Mouse (Mus musculus): ENCODE measurements at regions not wholly inside any gene's neighbourhood (a gene's known extent, or its start where the extent isn't known, plus 50 kb on each side); places are given as distances from the start of the nearest gene placed in this dataset.
"Not testable (repeated sequence)": the region's sequence is repeated elsewhere in the genome, so short reads cannot be mapped to it uniquely, and the experiment has no call there.

DNA sequence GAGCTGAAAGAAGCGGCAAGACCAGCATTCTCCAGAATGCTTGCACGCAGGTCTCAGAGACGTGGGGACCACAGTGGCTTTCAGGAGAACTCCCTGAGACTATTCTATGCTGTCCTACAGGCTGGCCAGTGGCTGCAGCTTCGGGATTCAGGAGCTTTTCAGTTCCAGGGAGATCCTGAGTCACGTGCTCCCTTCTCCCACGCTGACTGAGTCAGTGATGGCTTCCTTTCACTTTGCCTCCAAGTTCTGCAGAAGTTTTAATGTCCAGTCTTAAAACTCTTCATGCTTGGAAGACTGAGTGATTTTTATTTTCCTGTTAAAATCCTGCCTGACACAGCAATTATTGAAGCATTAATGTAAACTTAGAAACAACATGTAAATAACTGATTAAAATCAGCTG lies 190.5 kb upstream of the Tmem45b start:
- no peak for ATAC-seq (replicated peaks; ENCODE audit: low FRiP score, low TSS enrichment, poor library complexity, severe bottlenecking)

DNA sequence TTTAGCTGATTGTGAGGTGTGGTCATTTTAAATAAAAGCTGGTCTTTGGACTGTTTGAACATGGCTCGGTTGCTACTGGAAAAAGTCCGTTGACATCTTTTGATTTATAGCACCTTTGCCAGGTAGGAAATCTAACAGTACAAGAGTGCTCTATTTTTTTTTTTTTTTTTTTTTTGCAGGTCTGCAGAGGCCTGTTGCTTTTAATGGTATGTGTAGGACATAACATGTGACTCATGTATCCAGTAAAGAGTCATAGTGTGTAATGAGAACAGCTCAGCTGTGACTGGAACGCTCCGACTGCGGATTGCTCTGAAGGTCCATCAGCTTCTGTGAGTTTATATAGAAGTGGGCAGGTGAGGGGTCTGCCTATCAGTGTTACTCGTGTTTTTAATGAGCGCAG lies 190.0 kb upstream of the Tmem45b start:
- ATAC-seq (replicated peaks; ENCODE audit: low FRiP score, low TSS enrichment, poor library complexity, severe bottlenecking), result no peak

- ATAC-seq (replicated peaks; ENCODE audit: low FRiP score, low TSS enrichment, poor library complexity, severe bottlenecking), result no peak
Measured at GRCm38 (mm10) chr9:31653788-31654187, 189.5 kb upstream of the Tmem45b start.

DNA sequence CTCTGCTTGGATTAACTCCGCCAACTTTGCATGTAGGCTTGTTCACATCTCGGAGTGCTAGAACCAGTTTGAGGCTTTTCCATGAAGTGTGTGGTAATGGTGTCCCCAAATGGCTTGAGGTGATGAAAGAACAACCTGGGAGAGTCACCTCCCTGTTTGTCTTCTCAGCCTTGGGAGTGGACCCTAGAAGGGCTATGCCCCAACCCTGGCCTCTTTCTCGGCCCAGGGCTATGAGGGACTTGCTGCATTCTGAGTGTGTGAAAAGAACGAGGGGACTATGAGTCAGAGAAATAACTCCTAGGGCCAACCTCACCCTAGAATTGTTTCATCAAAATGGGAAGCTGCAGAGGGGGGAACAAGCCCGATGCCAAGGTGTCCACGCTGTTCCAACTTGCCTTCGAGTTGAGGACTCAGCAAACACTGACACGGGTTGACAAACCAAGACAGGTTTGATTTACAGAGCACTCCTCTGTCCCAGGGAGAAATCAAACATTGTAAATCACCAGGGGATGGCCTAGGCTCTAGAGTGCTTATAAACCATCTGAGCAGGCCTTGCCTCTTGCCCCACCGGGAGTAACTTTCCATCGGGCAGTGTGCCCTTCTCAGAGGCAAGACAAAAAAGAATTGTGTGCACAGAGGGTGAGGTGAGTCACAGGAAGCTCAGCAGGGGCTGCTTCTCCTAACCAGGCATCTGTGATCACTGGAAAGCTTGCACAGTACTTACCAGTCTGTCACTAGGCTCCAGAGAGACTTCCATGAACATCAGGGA lies 186.3 kb upstream of the Tmem45b start:
- ATAC-seq (replicated peaks; ENCODE audit: low FRiP score, low TSS enrichment, poor library complexity, severe bottlenecking), result no peak

DNA sequence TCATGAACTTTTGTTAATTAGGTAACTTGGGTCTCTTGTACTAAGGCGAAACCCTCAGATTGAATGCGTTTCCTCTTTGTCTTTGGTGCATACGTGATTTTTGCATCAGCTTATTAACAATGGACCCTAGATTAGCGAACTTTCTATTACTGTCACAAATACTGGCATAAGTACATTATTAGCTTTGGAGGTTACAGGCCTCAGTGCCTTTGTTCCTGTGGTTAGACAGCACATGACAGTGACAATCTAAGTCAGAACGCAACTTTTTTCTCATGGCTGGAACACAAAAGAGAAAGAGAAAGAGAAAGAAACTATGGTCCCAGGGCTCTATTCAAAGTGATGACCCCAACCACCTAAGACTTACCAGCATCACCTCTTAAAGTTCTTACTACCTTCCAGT lies 184.8 kb upstream of the Tmem45b start:
- no peak for ATAC-seq (replicated peaks; ENCODE audit: low FRiP score, low TSS enrichment, poor library complexity, severe bottlenecking)

GRCm38 (mm10) chr9:31648551-31648950 lies 184.3 kb upstream of the Tmem45b start:
- ATAC-seq (replicated peaks; ENCODE audit: low FRiP score, low TSS enrichment, poor library complexity, severe bottlenecking), result no peak

GRCm38 (mm10) chr9:31645114-31645513 lies 180.9 kb upstream of the Tmem45b start:
- ATAC-seq (replicated peaks; ENCODE audit: low FRiP score, low TSS enrichment, poor library complexity, severe bottlenecking), result no peak

- no peak for ATAC-seq (replicated peaks; ENCODE audit: low FRiP score, low TSS enrichment, poor library complexity, severe bottlenecking)
Measured at GRCm38 (mm10) chr9:31644106-31644505, 179.8 kb upstream of the Tmem45b start.

DNA sequence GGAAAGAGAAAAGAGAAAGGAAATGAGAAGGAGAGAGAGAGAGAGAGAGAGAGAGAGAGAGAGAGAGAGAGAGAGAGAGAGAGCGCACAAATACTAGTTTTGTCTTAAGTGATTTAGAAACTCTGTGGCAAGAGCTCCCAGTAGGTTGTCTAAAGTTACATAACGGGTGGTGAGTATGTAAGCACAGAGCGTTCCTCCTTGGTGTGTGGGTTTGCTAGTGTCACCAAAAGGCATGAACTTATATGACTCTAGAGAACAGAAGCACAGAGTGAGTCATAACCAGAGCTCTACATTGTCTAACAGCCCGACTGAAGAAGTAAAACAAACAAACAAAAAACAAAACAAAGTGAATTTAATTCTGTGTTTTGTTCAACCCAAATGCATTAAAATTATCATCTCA lies 177.9 kb upstream of the Tmem45b start:
- no peak for ATAC-seq (replicated peaks; ENCODE audit: low FRiP score, low TSS enrichment, poor library complexity, severe bottlenecking)

GRCm38 (mm10) chr9:31628291-31628690 lies 164.0 kb upstream of the Tmem45b start:
- ATAC-seq (replicated peaks; ENCODE audit: low FRiP score, low TSS enrichment, poor library complexity, severe bottlenecking), result no peak

DNA sequence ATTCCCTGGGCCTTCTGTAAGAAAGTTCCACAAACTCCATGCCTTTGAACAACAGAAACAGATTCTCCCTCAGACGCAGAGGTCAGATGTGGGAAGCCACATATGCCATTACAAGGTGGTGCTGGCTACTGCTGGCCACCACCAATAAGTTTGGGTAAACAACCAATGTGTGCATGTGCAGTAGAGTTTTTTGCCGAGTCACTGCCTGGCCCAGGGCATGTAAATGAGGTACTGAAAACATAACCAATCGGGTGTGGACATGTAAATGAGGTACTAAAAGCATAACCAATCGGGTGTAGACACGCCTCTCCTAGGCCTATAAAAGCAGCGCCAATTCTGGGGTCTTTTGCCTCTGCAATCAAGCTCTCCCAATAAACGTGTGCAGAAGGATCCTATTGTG lies 157.3 kb upstream of the Tmem45b start:
- ATAC-seq (replicated peaks; ENCODE audit: low FRiP score, low TSS enrichment, poor library complexity, severe bottlenecking), result not testable (repeated sequence)

- ATAC-seq (replicated peaks; ENCODE audit: low FRiP score, low TSS enrichment, poor library complexity, severe bottlenecking), result no peak
Measured at GRCm38 (mm10) chr9:31619344-31619743, 155.1 kb upstream of the Tmem45b start.

- ATAC-seq (replicated peaks; ENCODE audit: low FRiP score, low TSS enrichment, poor library complexity, severe bottlenecking), result no peak
Measured at GRCm38 (mm10) chr9:31614250-31614945, 150.1 kb upstream of the Tmem45b start.

- no peak for ATAC-seq (replicated peaks; ENCODE audit: low FRiP score, low TSS enrichment, poor library complexity, severe bottlenecking)
Measured at GRCm38 (mm10) chr9:31611036-31611695, 146.9 kb upstream of the Tmem45b start.

DNA sequence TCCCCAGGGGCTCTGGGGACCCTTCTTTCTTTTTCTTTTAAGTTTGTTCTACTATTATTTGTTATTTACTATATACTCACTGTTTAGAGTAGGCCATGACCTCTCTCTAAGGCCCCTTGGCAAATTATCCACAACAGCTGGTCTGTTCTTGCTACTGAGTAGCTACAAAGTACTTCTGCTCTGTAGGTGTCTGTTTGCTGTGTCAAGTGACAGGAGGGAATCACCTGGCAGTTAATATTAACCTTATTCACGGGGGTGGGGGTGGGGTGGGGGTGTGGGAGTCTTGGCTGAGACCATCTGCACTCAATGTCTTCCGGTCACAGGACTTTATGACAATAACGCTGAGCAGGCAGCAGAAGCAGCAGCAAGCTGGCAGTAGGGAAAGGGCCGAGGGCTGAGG lies 146.4 kb upstream of the Tmem45b start:
- ATAC-seq (replicated peaks; ENCODE audit: low FRiP score, low TSS enrichment, poor library complexity, severe bottlenecking), result no peak

GRCm38 (mm10) chr9:31610212-31610611 lies 145.9 kb upstream of the Tmem45b start:
- ATAC-seq (replicated peaks; ENCODE audit: low FRiP score, low TSS enrichment, poor library complexity, severe bottlenecking), result no peak

DNA sequence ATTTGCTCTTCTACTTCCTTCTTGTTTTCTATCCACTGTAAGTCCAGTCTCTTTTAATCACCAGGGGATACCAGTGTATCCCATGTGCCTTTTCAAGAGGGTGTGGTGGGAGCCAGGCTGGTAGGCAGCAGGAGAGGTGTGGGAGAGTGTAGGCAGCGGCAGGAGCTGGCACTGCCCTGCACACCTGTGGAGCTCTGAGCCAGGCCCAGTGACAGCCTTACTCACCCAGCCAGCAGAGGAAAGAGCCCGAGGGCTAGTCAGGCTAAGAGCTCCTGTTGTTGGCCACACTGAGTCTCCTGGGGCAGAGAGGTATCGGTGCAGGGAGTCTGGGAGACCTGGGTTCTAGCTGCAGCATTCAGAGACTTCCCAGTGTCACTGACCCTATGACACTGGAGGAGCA lies 145.5 kb upstream of the Tmem45b start:
- no peak for ATAC-seq (replicated peaks; ENCODE audit: low FRiP score, low TSS enrichment, poor library complexity, severe bottlenecking)

DNA sequence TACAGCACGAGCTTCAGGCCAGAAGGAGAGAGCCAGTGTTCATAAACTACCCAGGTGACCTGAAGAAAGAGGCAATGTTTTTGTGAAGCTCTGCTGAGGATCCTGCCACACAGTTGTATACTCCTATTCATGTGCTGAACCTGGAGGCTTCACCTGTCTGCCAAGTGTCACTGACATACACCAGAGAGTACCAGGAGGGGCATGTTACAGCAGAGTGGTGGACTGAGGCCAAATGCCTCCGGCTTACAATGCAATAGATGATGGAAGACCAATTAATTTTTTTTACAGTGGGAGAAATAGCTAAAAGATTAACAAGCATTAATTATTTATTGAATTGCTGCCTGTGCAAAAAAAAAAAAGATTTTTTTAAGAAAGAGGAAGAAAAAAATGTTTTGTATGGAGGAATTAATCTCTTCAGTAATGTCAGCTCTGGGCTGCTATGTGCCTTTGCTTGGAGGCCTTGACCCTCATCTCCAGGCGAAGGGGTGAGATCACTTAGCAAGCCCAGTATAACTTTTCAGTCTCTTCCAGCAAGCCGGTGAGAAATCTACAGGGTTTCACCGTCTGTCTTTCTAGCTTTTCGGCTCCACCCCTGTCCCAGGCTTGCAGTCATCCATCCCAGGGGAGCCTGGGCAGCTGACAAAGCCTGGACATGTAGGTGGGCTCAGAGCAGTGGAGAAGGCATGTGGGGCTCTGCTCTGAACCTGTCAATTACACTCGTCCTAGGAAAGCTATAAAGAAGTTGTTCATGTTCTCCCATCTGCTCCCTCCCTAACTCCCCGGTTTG lies 144.0 kb upstream of the Tmem45b start:
- no peak for ATAC-seq (replicated peaks; ENCODE audit: low FRiP score, low TSS enrichment, poor library complexity, severe bottlenecking)

GRCm38 (mm10) chr9:31606936-31607335 lies 142.7 kb upstream of the Tmem45b start:
- ATAC-seq (replicated peaks; ENCODE audit: low FRiP score, low TSS enrichment, poor library complexity, severe bottlenecking), result no peak

- no peak for ATAC-seq (replicated peaks; ENCODE audit: low FRiP score, low TSS enrichment, poor library complexity, severe bottlenecking)
Measured at GRCm38 (mm10) chr9:31604497-31605090, 140.3 kb upstream of the Tmem45b start.

Measured in megakaryocyte-erythroid progenitor cell, adult 5-6 weeks (primary cell).